Mouse (Mus musculus) cerebellum, adult 2 months (tissue): ENCODE data around the gene Rinl. TPM values are rescaled to one million over a fixed set of nuclear protein-coding genes. Genes with fewer than 3 reads are reported as not detected.

Experiments
- DNase-seq, 2 experiments: peaks; one replicate each; pipeline ENCODE4 v3.0.0; 2021
- H3K27ac ChIP-seq: fragments of 200-500 bp; 2 replicates; pipeline ENCODE4 v1.5.1; 2012; ENCODE audit warnings: low read length, control low read depth, inconsistent platforms; ENCODE audit not compliant: insufficient read depth
- H3K27me3 ChIP-seq: fragments of 200-500 bp; 2 replicates; pipeline ENCODE4 v1.6.1; 2012; ENCODE audit warnings: inconsistent platforms, mild to moderate bottlenecking, low read length, moderate library complexity; ENCODE audit not compliant: control insufficient read depth, insufficient read depth
- H3K4me1 ChIP-seq: fragments of 200-500 bp; 2 replicates; pipeline ENCODE4 v1.6.1; 2011; ENCODE audit warnings: low read length; ENCODE audit not compliant: control insufficient read depth, insufficient read depth
- H3K4me3 ChIP-seq: fragments of 200-500 bp; replicated peaks from 2 replicates; pipeline ENCODE3; 2011; ENCODE audit warnings: mild to moderate bottlenecking, low read depth, low read length, control low read depth; ENCODE audit not compliant: insufficient read depth
- CTCF ChIP-seq: fragments of 200-500 bp; IDR thresholded peaks from 2 replicates; pipeline ENCODE4 v1.5.1; 2011; ENCODE audit warnings: low read depth, mild to moderate bottlenecking, control low read depth, low read length, moderate library complexity, borderline replicate concordance; ENCODE audit not compliant: insufficient read depth
- POLR2A ChIP-seq: fragments of 200-500 bp; IDR thresholded peaks from 2 replicates; pipeline ENCODE4 v1.6.1; 2011; ENCODE audit warnings: low read length, control low read depth, borderline replicate concordance; ENCODE audit not compliant: insufficient read depth
- WGBS: fragments of 180-500 bp; shearing (Covaris S2); methylation state at CpG from one replicate; pipeline ENCODE4 v1.1.7; 2018; 5-methylcytosine and 5-hydroxymethylcytosine counted together
- polyA plus RNA-seq: library from polyadenylated mRNA; depleted of rRNA; stranded (reverse); fragments of >200 nt; gene quantifications from 2 replicates; pipeline ENCODE4 v1.2.3, GENCODE M21; 2012

The Rinl gene
- polyA plus RNA-seq, 1 experiment, result 3.1 TPM

- WGBS, result 14% methylated on average over 6 of the region's 8 CpGs
- DNase-seq, result peak in 1 of 2 experiments; percentile 52
- H3K27ac ChIP-seq, result peak overlapping the region; percentile 95
- peak overlapping the region; percentile 72 for H3K4me3 ChIP-seq
- H3K4me1 ChIP-seq, result no peaks in the 10 kb centered on the region; the same call in 1 of the 2 replicates
- no peaks in the 10 kb centered on the region for H3K27me3 ChIP-seq
- TF ChIP-seq POLR2A (no peak), CTCF (no peak)
Measured at GRCm38 (mm10) chr7:28807641-28808220, 19.0 kb downstream of the Rinl start.

- no peak for TF ChIP-seq POLR2A
- no peak for TF ChIP-seq CTCF
- DNase-seq, result peak; percentile 52 to 62
- no peaks in the 10 kb centered on the region for H3K27me3 ChIP-seq
- no peaks in the 10 kb centered on the region; the same call in 1 of the 2 replicates for H3K4me1 ChIP-seq
- H3K4me3 ChIP-seq, result peak within 1 kb of the TSS; percentile 72
- H3K27ac ChIP-seq, result peak within 1 kb of the TSS; percentile 95
- under 1% methylated on average over 35 of the region's 35 CpGs for WGBS
Measured at GRCm38 (mm10) chr7:28808221-28808941, 19.6 kb downstream of the Rinl start, which contains the start of gene Hnrnpl. Hnrnpl (plus strand) TSS chr7:28808541.

GRCm38 (mm10) chr7:28808957-28809393, 20.2 kb downstream of the Rinl start:
- no peaks in the 10 kb centered on the region for H3K27me3 ChIP-seq
- WGBS, result under 1% methylated on average over 32 of the region's 32 CpGs
- peak overlapping the region; percentile 72 for H3K4me3 ChIP-seq
- H3K4me1 ChIP-seq, result no peaks in the 10 kb centered on the region; the same call in 1 of the 2 replicates
- TF ChIP-seq CTCF (no peak), POLR2A (peak; percentile 67)
- DNase-seq, result peak; percentile 96
- H3K27ac ChIP-seq, result peak overlapping the region; percentile 94

GRCm38 (mm10) chr7:28809401-28810089, 20.8 kb downstream of the Rinl start:
- under 1% methylated on average over 35 of the region's 35 CpGs for WGBS
- TF ChIP-seq CTCF, result no peak
- TF ChIP-seq POLR2A, result no peak
- H3K27me3 ChIP-seq, result no peaks in the 10 kb centered on the region
- peak overlapping the region; percentile 72 for H3K4me3 ChIP-seq
- no peaks in the 10 kb centered on the region; the same call in 1 of the 2 replicates for H3K4me1 ChIP-seq
- H3K27ac ChIP-seq, result peak overlapping the region; percentile 94
- peak; percentile 70 to 71 for DNase-seq

GRCm38 (mm10) chr7:28810107-28811066, 21.6 kb downstream of the Rinl start:
- TF ChIP-seq CTCF (peak; percentile 45; the same call in 1 of the 2 replicates), POLR2A (peak; percentile 94)

GRCm38 (mm10) chr7:28811228-28811627, 22.5 kb downstream of the Rinl start:
- Histone ChIP-seq H3K4me1 (peaks cover 9% of the 10 kb centered on the region), H3K27me3 (no peaks in the 10 kb centered on the region), H3K27ac (peak overlapping the region; percentile 77; the same call in 1 of the 2 replicates), H3K4me3 (peak overlapping the region; percentile 91)
- under 1% methylated on average over 40 of the region's 40 CpGs for WGBS
- TF ChIP-seq POLR2A, result no peak
- no peak for TF ChIP-seq CTCF
- DNase-seq, result peak; percentile 91 to 93

More at GRCm38 (mm10) chr7:28810107-28811066, 21.6 kb downstream of the Rinl start:
- Histone ChIP-seq H3K27ac (peak overlapping the region; percentile 94), H3K4me1 (peaks cover 2% of the 10 kb centered on the region), H3K4me3 (peak overlapping the region; percentile 91), H3K27me3 (no peaks in the 10 kb centered on the region)
- under 1% methylated on average over 68 of the region's 70 CpGs for WGBS
- peak; percentile 99 to 100 for DNase-seq
